Mouse (Mus musculus) cerebellum, adult (tissue): ENCODE data around the gene 1700019N19Rik.

ENCODE experiments used
- ATAC-seq: cut with Nextera tagmentation; 2 replicates; pipeline ENCODE4 v1.9.2; 2017; ENCODE audit warnings: mild to moderate bottlenecking, moderate library complexity, mixed read lengths; ENCODE audit not compliant: insufficient number of reproducible peaks, low FRiP score, low TSS enrichment

The 1700019N19Rik gene

GRCm38 (mm10) chr19:58810536-58810935 lies 16.3 kb upstream of the 1700019N19Rik start:
- no peak for ATAC-seq

- no peak for ATAC-seq
Measured at GRCm38 (mm10) chr19:58808864-58809263, 14.6 kb upstream of the 1700019N19Rik start.

DNA sequence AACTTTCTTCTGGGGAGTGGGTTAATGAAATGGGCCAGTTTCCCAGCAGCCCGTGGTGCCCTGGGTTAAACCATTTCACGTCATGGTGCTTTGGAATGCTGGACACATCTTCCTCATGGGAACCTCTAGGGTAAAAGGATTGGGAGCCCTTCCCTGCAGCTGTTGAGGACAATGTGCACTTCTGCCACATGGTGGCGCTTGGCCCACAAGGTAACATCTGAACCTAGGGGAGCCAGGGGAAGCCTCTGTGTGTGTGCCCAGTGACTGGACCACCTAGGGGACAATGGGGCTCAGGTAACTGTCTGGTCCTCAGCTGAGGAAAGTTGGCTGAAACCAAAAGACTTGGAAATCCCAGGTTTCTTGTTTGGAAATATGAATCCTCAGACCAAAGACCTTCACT lies 12.1 kb upstream of the 1700019N19Rik start:
- ATAC-seq: peak; percentile 67

DNA sequence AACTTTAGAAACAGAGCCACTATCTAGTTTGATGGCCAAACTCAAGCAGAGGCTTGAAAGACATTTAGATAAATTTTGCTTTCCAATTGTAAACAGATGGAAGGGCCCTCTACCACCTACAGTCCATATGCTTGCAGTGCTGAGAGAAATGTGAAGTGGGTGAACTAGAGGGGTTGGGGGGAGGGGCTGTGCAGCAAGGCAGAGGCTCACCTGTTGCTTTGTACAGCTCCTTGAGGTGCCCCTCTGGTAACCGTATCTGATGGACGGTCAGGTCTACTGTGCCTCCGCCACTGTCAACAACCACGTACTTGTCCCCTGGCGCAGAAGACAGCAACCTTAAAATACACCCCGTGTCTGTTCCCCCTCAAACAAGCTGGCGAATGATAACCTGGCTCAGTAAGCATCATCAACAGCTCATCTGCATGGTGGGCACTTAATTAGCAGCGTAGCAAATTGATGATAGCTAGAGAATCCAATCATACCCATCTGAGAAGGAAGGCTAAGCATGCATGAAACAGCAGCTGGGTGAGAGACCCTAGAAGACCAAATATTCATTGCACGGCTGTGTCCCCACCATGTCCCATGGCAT lies 11.0 kb upstream of the 1700019N19Rik start:
- no peak for ATAC-seq

DNA sequence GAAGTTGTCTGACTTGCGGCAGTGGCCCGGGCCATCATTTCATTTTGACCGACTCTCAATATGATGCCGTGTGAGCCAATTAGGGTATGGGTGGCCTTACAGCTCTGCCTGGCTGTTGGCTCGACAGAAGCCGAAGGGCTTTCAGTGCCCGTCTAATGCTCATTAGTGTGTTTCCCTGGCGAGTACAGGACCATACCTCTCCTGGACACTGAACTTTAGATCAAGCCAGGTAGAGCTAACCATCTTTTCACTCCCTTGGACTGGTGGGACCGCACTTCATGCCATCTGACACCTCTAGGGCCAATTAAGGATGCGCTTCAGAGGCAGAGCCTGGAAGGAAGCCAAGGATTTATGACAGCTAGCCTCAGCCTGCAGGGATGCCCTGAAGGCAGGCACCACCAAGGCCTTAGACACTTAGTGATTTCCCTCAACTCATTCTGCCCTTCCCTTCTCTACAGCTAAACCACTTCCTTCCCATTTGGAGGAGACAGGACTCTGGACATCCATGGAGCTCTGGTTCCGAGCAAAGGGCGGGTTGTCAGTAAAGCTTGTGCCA lies 931 bp upstream of the 1700019N19Rik start:
- ATAC-seq: no peak

DNA sequence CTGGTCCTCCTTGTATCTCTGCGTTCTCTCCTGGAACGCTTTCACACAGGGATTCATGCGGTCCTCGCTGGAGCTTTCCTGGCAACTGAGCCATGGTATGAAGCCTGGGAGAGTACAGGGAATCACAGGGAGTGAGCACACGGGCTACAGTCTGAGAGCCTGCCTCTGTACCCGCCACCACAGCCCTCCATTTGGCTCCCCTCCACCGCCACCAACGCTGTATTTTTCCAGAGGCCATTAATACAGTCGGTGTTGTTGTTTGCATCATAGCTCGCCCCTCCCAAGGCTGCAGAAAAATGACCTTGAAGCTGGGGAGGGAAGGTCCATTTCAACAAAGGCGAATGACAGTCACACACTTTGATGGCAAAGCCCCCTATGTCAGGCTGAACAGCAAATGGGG lies 5.1 kb downstream of the 1700019N19Rik start:
- ATAC-seq: no peak

DNA sequence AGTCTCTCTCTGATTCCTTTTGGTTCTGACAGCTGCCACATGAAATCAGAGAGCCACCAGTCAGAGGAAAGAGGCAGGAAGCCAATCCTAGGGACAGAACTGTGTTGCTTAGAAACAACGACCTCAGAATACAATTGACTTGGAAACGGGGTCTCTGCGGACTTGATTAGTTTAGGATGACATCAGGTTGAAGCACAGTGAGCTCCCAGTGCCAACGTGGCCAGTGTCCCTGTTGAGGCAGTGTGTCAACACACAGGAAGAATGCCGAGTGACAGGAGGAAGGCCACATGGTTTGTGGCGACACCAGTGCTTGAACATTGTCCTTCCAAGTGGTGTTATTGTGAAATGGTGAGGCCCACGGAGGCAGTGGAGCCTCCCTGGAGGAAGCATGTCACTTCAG lies 10.3 kb downstream of the 1700019N19Rik start:
- no peak for ATAC-seq

DNA sequence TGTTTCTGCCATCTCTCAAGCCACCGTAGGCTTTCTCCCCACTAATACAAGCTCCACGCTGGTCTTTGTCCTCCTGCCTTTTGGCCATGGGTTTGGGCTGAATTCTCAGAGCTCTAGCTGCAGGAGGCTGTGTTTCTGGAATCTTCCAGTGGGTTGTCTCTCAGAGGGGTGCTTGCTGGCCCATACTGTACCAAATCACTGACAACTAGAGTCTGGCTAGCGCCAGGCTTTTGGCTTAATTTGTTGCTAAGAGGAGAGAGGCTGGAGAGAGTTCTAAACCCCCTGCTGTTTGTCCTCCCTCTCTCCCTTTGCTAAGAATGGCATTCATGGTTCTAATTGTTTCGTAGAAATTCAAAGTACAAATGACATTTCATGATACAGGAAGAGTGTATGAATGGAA lies 12.7 kb downstream of the 1700019N19Rik start:
- no peak for ATAC-seq

DNA sequence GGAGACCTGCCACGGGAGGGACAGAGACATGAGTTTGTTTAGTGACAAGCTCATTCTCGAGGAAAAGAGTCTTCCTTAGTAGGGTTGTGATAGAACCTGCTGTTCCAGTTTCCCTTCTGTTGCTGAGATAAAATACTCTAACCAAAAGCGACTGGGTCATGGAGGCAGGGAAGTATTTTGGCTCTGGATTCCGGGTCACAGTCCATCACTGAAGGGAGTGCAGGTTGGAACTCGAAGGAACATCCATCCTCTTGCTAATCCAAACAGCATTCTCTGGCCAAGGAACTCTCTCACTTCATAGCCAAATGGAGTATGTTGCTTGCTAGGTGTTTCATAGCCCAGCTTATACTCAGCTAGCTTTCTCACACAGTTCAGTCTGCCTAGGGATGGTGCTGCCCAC lies 17.8 kb downstream of the 1700019N19Rik start:
- ATAC-seq: no peak

DNA sequence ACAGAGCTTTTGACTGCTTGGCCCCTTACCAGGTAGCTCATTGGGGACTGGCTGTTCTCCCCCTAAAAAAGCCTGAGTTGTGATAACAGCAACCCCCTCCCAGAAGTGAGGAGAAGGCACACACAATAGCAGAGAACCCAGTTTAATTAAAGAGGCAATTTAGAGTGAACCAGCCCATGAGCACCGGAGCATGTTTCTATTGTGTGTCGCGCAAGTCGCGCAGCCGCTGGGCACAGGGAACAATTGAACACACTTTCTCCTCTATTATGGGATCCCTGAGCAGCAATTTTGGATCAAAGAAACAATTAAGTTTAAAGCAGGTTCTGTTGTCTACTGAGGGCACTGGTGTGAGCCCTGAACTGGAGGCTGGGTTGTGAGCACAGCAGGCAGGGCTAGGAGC lies 26.9 kb downstream of the 1700019N19Rik start:
- ATAC-seq: no peak

DNA sequence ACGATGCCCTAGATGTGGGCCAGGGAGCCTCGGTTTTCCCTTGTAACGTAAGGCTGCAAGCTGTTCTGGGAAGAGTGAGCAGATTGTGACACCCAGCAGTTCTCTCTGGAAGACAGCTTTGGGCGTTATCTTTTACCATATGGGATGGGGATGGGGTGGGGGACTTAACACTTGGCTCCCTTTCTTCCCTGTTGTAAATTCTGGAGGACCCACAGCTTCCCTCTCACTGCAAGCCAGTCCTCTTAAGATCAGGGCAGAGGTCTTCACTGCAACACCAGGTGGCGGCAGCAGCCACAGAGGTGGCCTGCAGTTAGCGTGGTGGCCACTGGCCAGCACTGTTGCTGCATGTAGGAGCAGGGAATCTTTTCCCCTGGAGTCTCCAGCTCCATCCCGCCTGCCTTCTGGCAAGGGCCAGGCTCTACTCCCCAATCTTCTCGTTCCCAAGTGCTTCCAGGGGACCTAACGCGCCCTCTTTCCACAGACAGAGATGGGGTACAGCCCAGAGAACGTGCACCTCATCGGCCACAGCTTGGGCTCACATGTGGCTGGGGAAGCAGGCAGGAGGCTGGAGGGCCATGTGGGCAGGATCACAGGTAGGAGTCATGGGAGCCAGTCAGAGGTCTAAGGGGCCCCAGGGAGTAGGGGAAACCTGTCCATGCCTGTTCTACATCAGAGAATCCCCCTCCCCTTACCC lies 31.3 kb downstream of the 1700019N19Rik start:
- ATAC-seq: peak; percentile 54; the same call in 1 of the 2 replicates

DNA sequence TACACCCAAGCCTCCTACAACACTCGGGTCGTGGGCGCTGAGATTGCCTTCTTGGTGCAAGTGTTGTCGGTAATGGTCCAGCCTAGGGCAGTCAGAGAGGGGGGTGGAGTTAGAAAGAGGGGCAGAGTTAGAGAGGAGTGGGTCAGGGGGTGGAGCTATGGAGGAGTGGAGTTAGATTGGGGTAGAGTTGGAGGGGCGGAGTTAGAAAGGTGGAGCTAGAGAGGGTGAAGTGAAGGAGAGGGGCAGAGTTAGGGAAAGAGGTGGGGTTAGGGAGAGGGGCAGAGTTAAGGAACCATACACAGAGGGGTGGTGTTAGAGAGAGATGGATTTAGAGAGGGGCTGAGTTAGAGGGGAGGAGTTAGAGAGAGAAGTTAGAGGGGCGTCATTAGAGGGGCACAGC lies 31.9 kb downstream of the 1700019N19Rik start:
- ATAC-seq: no peak

- ATAC-seq: no peak
Measured at GRCm38 (mm10) chr19:58759423-58759822, 34.8 kb downstream of the 1700019N19Rik start, which contains the start of gene Pnliprp2. Pnliprp2 (plus strand) TSS chr19:58759719.

DNA sequence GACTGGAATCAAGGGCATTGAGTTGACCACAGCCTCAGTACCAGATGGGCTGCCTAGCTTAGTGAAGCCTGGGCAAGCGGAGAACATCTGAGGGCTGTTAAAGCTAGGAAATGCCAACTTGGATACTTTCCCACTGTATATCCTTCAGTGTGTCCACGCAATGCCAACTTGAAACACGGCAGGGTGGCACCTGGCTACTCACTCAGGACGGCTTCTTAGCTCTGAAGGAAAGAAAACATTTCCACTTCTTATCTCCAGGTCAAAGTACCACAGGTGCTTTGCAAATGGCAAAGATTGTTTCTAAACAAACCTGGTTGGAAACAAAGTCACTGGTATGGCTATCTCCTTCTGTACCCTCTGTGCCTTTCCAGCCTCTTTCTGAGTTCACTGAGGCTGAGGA lies 35.4 kb downstream of the 1700019N19Rik start:
- no peak for ATAC-seq

DNA sequence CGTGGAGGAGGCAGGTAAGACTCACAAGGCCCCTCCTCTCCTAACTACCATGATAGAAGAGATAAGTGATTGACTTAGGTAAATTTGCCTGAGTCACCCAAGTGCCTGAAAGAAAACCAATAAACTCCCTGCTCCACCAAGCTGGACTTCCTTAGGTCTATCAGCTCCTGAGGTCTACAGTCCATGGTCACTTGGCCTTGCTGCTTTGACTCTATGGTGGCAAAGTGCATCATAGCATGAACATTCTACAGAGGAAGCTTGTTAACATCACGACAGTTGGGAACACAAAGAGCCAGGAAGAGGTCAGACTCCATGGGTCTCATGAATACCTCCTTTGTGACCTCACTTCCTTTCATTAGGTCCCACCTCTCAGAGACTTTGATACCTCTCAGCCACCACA lies 42.8 kb downstream of the 1700019N19Rik start:
- ATAC-seq: no peak

DNA sequence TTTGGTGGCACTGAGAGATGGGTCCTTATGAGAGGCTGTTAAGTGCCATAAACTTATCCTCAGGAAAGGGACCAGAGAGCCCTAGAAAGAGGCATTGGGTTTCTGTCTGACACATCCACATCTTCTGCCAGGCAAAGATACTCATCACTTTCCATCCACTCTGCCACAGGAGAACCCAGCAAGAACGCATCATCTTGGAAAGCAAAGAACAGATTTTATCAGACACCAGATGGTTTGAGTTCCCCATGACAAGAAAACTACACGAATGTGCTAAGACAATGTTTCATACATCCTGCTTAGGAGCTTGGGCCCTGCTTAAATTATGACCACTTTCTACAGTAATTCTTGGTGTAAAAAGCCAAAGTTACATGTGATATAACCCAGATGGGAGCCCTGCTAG lies 43.4 kb downstream of the 1700019N19Rik start:
- ATAC-seq: no peak

DNA sequence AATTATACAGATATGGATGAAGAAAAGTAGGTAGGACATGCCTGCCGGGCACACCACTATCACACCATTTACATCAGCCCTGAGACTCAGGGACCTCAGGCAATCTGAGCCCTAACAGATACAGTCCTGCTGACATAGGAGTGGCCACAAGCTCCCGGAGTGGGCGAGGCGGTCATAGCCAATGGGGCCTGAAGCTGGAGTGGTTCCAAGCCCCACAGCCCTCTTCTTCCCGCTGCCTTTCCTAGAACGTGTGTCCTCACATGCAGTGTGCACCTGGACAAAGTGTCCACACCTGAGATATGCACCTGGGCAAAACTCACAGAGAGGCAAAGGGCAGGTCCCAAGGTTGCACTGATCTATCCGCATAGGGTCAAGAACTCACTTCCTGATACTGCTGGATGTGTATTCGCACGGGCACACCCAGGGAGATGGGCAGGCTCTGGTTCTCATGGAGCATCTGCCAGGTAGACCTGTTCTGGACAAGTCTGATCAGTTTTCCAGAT lies 46.7 kb downstream of the 1700019N19Rik start:
- ATAC-seq: no peak

- ATAC-seq: no peak
Measured at GRCm38 (mm10) chr19:58743736-58744135, 50.5 kb downstream of the 1700019N19Rik start.

- no peak for ATAC-seq
Measured at GRCm38 (mm10) chr19:58742711-58743110, 51.5 kb downstream of the 1700019N19Rik start.

DNA sequence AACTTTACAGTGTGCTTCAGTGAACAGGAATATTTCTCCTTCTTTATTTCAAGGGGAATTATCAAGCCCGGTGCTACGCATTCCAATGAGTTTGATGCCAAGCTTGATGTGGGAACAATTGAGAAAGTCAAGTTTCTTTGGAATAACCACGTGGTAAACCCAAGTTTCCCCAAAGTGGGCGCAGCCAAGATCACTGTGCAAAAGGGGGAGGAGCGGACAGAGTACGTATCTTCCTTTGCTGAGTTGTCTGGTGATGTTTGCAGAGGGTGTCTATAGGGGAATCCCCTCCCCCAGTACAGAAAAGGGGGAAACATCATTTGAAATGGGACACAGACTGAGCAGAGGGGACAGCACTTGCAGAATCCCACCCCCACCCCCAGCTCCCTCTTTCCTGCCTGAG lies 53.2 kb downstream of the 1700019N19Rik start:
- ATAC-seq: no peak

- no peak for ATAC-seq
Measured at GRCm38 (mm10) chr19:58738111-58738510, 56.1 kb downstream of the 1700019N19Rik start.
